Mouse (Mus musculus): Measurements from ENCODE around the gene Olfr1057.
"Not testable (repeated sequence)": the region's sequence is repeated elsewhere in the genome, so short reads cannot be mapped to it uniquely, and the experiment has no call there.

Gene Olfr1057

GRCm38 (mm10) chr2:86378293-86378692 lies at the start of gene Olfr1057:
TSS of gene Olfr1057 (minus strand) at chr2:86378393.
- DNase-seq (ENCODE audit: low read depth): no peak

- not testable (repeated sequence) for DNase-seq (ENCODE audit: low read depth)
Observed at GRCm38 (mm10) chr2:86426649-86427048, 48.5 kb upstream of the Olfr1057 start, which contains the start of gene Olfr1062. TSS of gene Olfr1062 (minus strand) at chr2:86426749.

DNA sequence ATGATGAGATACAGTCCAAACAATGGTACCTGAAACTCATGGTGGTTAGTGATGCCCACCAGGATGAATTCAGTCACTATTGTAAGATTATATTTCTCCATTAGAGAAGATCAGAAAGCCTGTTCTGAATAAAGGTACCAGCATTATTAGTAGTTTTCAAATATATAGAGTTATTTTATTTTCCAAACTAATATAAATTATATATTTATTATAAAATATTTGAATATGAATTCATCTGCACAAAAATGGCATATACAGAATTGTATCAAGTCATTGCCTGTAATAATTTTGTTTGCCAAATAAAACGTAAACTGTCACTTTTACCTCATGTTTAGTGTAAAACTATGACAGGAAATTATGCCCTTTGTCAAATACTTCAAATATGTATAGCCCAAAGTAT lies 35.8 kb upstream of the Olfr1057 start, which contains the start of gene Olfr1061:
Gene Olfr1061, minus strand, starts transcription at position 101 of the 400 bp plus-strand sequence.
- no peak for DNase-seq (ENCODE audit: low read depth)

DNA sequence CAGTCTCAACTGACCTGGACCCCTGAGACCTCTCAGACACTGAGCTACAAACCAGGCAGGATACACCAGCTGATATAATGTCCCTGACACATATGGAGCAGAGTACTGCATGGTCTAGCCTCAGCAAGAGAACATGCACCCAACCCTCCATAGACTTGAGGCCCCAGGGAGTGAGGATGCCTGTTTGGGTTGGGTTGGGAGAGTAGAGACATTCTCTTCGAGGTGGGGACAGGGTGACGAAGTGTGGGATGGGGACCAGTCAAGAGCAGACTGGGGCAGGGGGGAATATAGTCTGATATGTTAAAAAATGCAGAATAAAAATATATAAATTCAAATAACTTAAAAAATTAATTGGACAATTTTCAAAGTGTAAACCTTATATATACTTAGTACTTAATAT lies 16.9 kb upstream of the Olfr1057 start:
- no peak for DNase-seq (ENCODE audit: low read depth)

GRCm38 (mm10) chr2:86388461-86388860 lies 10.3 kb upstream of the Olfr1057 start, which contains the start of gene Olfr1058:
TSS of gene Olfr1058 (minus strand) at chr2:86388561.
- DNase-seq (ENCODE audit: low read depth): not testable (repeated sequence)

DNA sequence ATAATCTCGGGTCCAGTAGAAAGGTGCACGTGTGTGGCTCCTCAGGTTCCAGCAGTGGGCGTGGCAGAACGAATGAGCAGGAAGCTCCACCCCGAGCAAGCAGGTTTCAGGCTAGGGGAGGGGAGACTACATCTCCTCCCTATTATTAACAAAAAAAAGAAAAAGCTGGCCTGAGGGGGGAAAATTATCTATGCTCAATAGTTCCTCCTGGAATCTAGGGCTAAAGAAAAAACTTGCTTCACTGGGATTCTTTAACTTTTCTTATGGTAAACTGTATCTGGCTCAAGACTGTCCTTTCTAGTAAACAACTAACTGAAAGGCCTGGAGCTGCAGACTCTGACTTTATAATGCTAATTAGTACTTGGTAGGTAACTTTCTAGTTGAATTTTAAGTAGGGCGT lies 11.9 kb downstream of the Olfr1057 start:
- not testable (repeated sequence) for DNase-seq (ENCODE audit: low read depth)

GRCm38 (mm10) chr2:86362369-86362768 lies 15.8 kb downstream of the Olfr1057 start, which contains the start of gene Olfr1056:
TSS of gene Olfr1056 (minus strand) at chr2:86362469.
- no peak for DNase-seq (ENCODE audit: low read depth)

DNA sequence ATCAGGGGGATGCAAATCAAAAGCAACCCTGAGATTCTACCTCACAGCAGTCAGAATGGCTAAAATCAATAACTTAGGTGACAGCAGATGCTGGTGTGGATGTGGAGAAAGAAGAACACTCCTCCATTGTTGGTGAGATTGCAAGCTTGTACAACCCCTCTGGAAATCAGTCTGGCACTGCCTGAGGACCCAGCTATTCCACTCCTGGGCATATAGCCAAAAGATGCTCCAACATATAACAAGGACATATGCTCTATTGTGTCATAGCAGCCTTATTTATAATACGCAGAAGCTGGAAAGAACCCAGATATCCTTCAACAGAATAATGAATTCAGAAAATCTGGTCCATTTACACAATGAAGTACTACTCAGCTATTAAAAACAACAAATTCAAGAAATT lies 26.4 kb downstream of the Olfr1057 start:
- not testable (repeated sequence) for DNase-seq (ENCODE audit: low read depth)

DNA sequence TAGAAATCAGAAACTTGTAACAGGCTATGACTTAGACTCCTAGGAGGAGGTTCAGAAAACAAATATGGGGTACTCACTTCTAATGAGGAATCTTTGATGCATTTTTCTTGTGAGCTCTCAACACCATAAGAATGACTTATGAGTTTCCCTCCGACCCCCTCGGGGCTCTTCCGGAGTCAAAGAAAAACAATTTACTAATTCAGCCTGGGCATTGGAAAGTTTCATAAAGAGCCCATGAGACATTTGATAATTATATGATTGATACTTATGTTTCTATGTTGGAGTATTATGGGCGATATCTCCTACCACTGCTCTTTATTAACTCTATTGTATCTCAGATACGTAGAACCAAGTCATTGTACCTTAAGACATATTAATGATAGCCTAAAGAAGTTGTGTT lies 28.0 kb downstream of the Olfr1057 start, which contains the start of gene Olfr1055:
Gene Olfr1055, minus strand, starts transcription at position 101 of the 400 bp plus-strand sequence.
- DNase-seq (ENCODE audit: low read depth): no peak

- DNase-seq (ENCODE audit: low read depth): no peak
Observed at GRCm38 (mm10) chr2:86335333-86335732, 42.9 kb downstream of the Olfr1057 start, which contains the start of gene Olfr1054. TSS of gene Olfr1054 (minus strand) at chr2:86335433.

All from c-Kit-positive CD71-negative TER-119-negative erythroid progenitor cells, embryonic 14.5 days (primary cell).